Mouse (Mus musculus) stomach, embryonic 16.5 days (tissue): ENCODE measurements around the gene Plekhb1. TPM values are rescaled to one million over a fixed set of nuclear protein-coding genes. Genes with fewer than 3 reads are reported as not detected.
A peak's percentile ranks its signal among the peaks of the same experiment; 100 is the strongest.

Experiments
- ATAC-seq: fragments of 200-750 bp; cut with Nextera tagmentation; 2 replicates; pipeline ENCODE4 v1.8.0; 2017; ENCODE audit warnings: moderate number of reproducible peaks, moderate TSS enrichment; ENCODE audit not compliant: insufficient read depth, low FRiP score
- H3K27ac ChIP-seq: fragments of 300-500 bp; sonication (generic); 2 replicates; pipeline ENCODE4 v1.5.1; 2014; ENCODE audit warnings: low read length
- H3K27me3 ChIP-seq: fragments of 300-500 bp; sonication (generic); 2 replicates; pipeline ENCODE4 v1.6.1; 2014; ENCODE audit warnings: low read length, control low read depth, mixed read lengths; ENCODE audit not compliant: control insufficient read depth, insufficient read depth
- H3K36me3 ChIP-seq: fragments of 300-500 bp; sonication (generic); 2 replicates; pipeline ENCODE4 v1.6.1; 2014; ENCODE audit warnings: low read length; ENCODE audit not compliant: control insufficient read depth, insufficient read depth
- H3K4me1 ChIP-seq: fragments of 300-500 bp; sonication (generic); 2 replicates; pipeline ENCODE4 v1.6.1; 2014; ENCODE audit warnings: low read length, control low read depth, mixed read lengths; ENCODE audit not compliant: control insufficient read depth, insufficient read depth
- H3K4me2 ChIP-seq: fragments of 300-500 bp; sonication (generic); 2 replicates; pipeline ENCODE4 v1.6.1; 2014; ENCODE audit warnings: low read depth, low read length, mixed read lengths
- H3K4me3 ChIP-seq: fragments of 300-500 bp; sonication (generic); replicated peaks from 2 replicates; pipeline ENCODE4 v1.5.1; 2014; ENCODE audit warnings: mild to moderate bottlenecking, low read length
- H3K9ac ChIP-seq: fragments of 300-500 bp; sonication (generic); 2 replicates; pipeline ENCODE4 v1.6.1; 2014; ENCODE audit warnings: low read length
- H3K9me3 ChIP-seq: fragments of 300-500 bp; sonication (generic); replicated peaks from 2 replicates; pipeline ENCODE4 v1.6.1; 2016; ENCODE audit warnings: low read length, control low read depth; ENCODE audit not compliant: control insufficient read depth
- WGBS: fragments of 180-500 bp; shearing (Covaris S2); extraction: QIAGEN DNeasy Blood & Tissue Kit; methylation state at CpG from one replicate; pipeline ENCODE4 v1.1.7; 2014; 5-methylcytosine and 5-hydroxymethylcytosine counted together
- polyA plus RNA-seq: library from polyadenylated mRNA; unstranded; fragments of >200 nt; fragmentation: Nextera tagmentation; extraction: Ambion mirVana; gene quantifications from 2 replicates; pipeline ENCODE4 v1.2.1, GENCODE M21; 2015

Gene Plekhb1
- 13.8 and 13.9 TPM in 2 replicates for polyA plus RNA-seq

GRCm38 (mm10) chr7:100662231-100662630, at the start of gene Plekhb1:
Gene Plekhb1 (minus strand): TSS chr7:100662414.
- ATAC-seq, result no peak
- Histone ChIP-seq H3K9ac (no peak within 1 kb of the TSS; the same call in 1 of the 2 replicates), H3K4me3 (no peak within 1 kb of the TSS; the same call in 1 of the 2 replicates), H3K4me1 (peaks cover 5% of the 10 kb centered on the region; the same call in 1 of the 2 replicates), H3K36me3 (no peaks in the 10 kb centered on the region), H3K9me3 (no peaks in the 10 kb centered on the region), H3K27ac (peak within 1 kb of the TSS; percentile 47; the same call in 1 of the 2 replicates), H3K27me3 (no peaks in the 10 kb centered on the region), H3K4me2 (peak within 1 kb of the TSS; percentile 42)
- 67% methylated on average over 8 of the region's 8 CpGs for WGBS

GRCm38 (mm10) chr7:100706883-100707480, 44.8 kb upstream of the Plekhb1 start:
- no peaks in the 10 kb centered on the region for H3K36me3 ChIP-seq
- ATAC-seq, result peak; percentile 20; the same call in 1 of the 2 replicates
- H3K27me3 ChIP-seq, result no peaks in the 10 kb centered on the region
- peak overlapping the region; percentile 95 for H3K4me3 ChIP-seq
- H3K9me3 ChIP-seq, result no peaks in the 10 kb centered on the region
- H3K4me2 ChIP-seq, result peak overlapping the region; percentile 89
- peaks cover 6% of the 10 kb centered on the region for H3K4me1 ChIP-seq
- peak overlapping the region; percentile 98 for H3K27ac ChIP-seq
- 1% methylated on average over 23 of the region's 23 CpGs for WGBS
- H3K9ac ChIP-seq, result peak overlapping the region; percentile 99

GRCm38 (mm10) chr7:100706143-100706841, 44.1 kb upstream of the Plekhb1 start, which contains the start of gene Fam168a:
Gene Fam168a (plus strand): TSS chr7:100706635.
- Histone ChIP-seq H3K4me3 (peak within 1 kb of the TSS; percentile 95), H3K36me3 (no peaks in the 10 kb centered on the region), H3K4me2 (peak within 1 kb of the TSS; percentile 89), H3K27me3 (no peaks in the 10 kb centered on the region), H3K27ac (peak within 1 kb of the TSS; percentile 98), H3K9me3 (no peaks in the 10 kb centered on the region), H3K9ac (peak within 1 kb of the TSS; percentile 99), H3K4me1 (peaks cover 6% of the 10 kb centered on the region)
- under 1% methylated on average over 37 of the region's 37 CpGs for WGBS
- peak; percentile 99 for ATAC-seq

- no peak for ATAC-seq
- Histone ChIP-seq H3K9me3 (no peaks in the 10 kb centered on the region), H3K4me2 (no peak overlapping the region), H3K27ac (no peak overlapping the region), H3K4me1 (no peaks in the 10 kb centered on the region), H3K4me3 (no peak overlapping the region), H3K9ac (no peak overlapping the region), H3K27me3 (no peaks in the 10 kb centered on the region), H3K36me3 (no peaks in the 10 kb centered on the region)
- 52% methylated on average over 8 of the region's 8 CpGs for WGBS
These were observed 37.9 kb upstream of the Plekhb1 start for GRCm38 (mm10) chr7:100699771-100700770.

GRCm38 (mm10) chr7:100693199-100693598, 31.0 kb upstream of the Plekhb1 start:
- no peak for ATAC-seq
- no peak overlapping the region for H3K4me2 ChIP-seq
- no peaks in the 10 kb centered on the region for H3K9me3 ChIP-seq
- no peaks in the 10 kb centered on the region for H3K4me1 ChIP-seq
- no peak overlapping the region for H3K4me3 ChIP-seq
- no peak overlapping the region for H3K27ac ChIP-seq
- H3K9ac ChIP-seq, result no peak overlapping the region
- no peaks in the 10 kb centered on the region for H3K36me3 ChIP-seq
- 73% methylated on average over 8 of the region's 8 CpGs for WGBS
- H3K27me3 ChIP-seq, result no peaks in the 10 kb centered on the region

- Histone ChIP-seq H3K9me3 (0 out of 2 replicates have a peak, but pooled peaks cover 3% of the 10 kb centered on the region), H3K36me3 (no peaks in the 10 kb centered on the region), H3K4me2 (no peak overlapping the region), H3K4me1 (no peaks in the 10 kb centered on the region), H3K4me3 (no peak overlapping the region), H3K27ac (no peak overlapping the region), H3K27me3 (no peaks in the 10 kb centered on the region), H3K9ac (no peak overlapping the region)
- ATAC-seq, result 0 out of 2 replicates have a peak, but pooled peaks have one; percentile 33
- 77% methylated on average over 7 of the region's 7 CpGs for WGBS
These were observed 26.3 kb upstream of the Plekhb1 start for GRCm38 (mm10) chr7:100688471-100688870.

- Histone ChIP-seq H3K9ac (no peak overlapping the region), H3K9me3 (0 out of 2 replicates have a peak, but pooled peaks cover 3% of the 10 kb centered on the region), H3K4me2 (no peak overlapping the region), H3K27ac (no peak overlapping the region), H3K4me1 (no peaks in the 10 kb centered on the region), H3K36me3 (no peaks in the 10 kb centered on the region), H3K27me3 (no peaks in the 10 kb centered on the region), H3K4me3 (no peak overlapping the region)
- WGBS, result 39% methylated on average over 13 of the region's 13 CpGs
- ATAC-seq, result peak; percentile 76; the same call in 1 of the 2 replicates
These were observed 23.1 kb upstream of the Plekhb1 start for GRCm38 (mm10) chr7:100685061-100686030.

GRCm38 (mm10) chr7:100684538-100684937, 22.3 kb upstream of the Plekhb1 start:
- H3K27ac ChIP-seq, result no peak overlapping the region
- no peak for ATAC-seq
- WGBS, result 47% methylated on average over 7 of the region's 7 CpGs

More at GRCm38 (mm10) chr7:100684538-100684937, 22.3 kb upstream of the Plekhb1 start:
- Histone ChIP-seq H3K4me1 (no peaks in the 10 kb centered on the region), H3K36me3 (no peaks in the 10 kb centered on the region), H3K27me3 (no peaks in the 10 kb centered on the region), H3K4me2 (no peak overlapping the region), H3K9ac (no peak overlapping the region), H3K4me3 (no peak overlapping the region), H3K9me3 (0 out of 2 replicates have a peak, but pooled peaks cover 3% of the 10 kb centered on the region)
